Mouse (Mus musculus) kidney, postnatal 14 days (tissue): ENCODE results near the gene Glg1.
A peak's percentile ranks its signal among the peaks of the same experiment; 100 is the strongest.
"Not testable (repeated sequence)": the region's sequence is repeated elsewhere in the genome, so short reads cannot be mapped to it uniquely, and the experiment has no call there.

Experiments used
- DNase-seq: peaks from one replicate; pipeline ENCODE4 v3.0.0; 2022; ENCODE audit warnings: mixed read lengths

The Glg1 gene

DNA sequence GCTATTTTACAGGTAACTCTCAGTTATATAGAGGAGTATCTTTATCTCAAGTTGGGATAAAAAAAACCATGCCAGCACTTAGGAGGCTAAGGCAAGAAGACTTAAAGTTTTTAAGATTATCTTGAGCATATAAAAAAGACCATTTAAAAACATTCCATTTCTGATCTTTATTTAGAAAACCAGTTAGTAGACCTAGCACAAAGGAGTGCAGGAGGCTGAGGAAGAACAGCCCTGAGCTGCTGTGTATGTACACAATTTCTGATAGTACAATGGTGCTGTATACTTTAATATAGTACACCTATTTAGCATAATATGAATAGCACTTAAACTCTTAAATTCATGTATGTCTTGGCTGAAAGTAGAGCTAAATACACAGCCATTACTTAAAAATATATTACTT is 10.9 kb downstream of the Glg1 start:
- DNase-seq, result no peak

DNA sequence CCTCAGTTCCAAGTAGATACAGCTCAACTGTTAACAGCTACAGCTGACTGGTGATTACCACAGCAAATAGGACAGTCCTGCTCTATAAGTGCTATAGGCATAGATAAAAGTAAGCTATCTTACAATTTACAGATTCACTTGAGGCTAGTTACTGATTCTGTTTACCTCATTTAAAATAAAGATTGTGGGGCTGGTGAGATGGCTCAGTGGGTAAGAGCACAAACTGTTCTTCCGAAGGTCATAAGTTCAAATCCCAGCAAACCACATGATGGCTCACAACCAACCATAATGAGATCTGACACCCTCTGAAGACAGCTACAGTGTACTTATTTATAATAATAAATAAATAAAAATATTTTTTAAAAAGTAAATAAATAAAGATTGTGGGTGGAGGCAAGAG is 12.2 kb downstream of the Glg1 start:
- not testable (repeated sequence) for DNase-seq

GRCm38 (mm10) chr8:111246287-111246830 is 12.7 kb downstream of the Glg1 start:
- no peak for DNase-seq

DNA sequence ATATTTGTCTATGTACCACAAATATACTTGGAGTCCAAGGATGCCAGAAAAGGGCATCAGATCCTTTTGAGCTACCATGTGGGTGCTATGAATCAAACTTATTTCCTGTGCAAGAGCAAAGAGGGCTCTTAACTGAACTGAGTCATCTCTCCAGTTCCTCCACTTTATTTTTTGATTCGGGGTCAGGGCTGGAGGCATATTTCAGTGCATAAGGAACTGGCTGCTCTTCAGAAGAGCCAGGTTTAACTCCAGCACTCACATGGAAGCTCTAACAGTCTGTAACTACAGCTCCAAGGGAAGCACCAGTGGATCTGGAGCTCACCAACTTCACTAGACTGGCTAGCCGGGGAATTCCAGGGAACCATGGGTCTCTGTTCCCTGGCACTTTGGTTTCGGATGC is 21.7 kb downstream of the Glg1 start:
- no peak for DNase-seq

DNA sequence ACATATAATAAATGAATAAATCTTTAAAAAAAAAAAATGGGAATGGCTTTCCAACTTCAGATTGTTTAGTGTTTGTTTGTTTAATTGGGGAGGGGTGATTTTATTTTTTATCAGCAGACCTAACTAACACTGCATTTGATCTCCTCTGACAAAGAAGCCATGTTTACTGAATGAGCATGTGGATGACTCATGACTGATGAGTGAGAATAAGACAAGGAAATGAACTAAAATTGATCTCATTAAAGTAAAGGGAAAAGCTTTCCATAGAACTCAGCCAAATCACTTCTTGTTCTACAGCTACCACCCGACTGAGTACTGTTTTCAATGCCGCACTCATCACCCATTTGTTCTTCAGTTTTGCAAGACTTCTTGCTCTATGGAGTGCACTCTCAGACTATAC is 25.3 kb downstream of the Glg1 start:
- DNase-seq, result no peak

GRCm38 (mm10) chr8:111224153-111224552 is 34.9 kb downstream of the Glg1 start:
- peak; percentile 41 for DNase-seq

- no peak for DNase-seq
Observed at GRCm38 (mm10) chr8:111218107-111218506, 40.9 kb downstream of the Glg1 start.

DNA sequence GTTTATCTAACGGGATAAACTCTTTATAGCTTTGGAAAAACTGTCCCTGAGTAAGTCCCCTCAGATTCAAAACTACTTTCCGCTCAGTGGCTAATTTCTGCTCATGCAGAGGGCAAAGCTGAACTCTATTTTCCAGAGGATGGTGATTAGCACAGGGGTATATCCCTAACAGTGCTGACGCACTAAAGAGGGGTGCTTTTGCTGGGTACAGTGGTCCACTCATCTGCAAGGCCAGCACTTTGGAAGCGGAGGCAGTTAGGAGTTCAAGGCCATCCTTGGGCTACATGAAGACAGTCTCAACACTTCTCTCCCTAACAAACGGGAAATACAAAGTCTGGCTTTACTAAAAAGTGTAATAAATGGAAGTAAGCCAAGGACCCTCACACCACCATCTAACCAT is 45.6 kb downstream of the Glg1 start:
- no peak for DNase-seq

- no peak for DNase-seq
Observed at GRCm38 (mm10) chr8:111211180-111211579, 47.8 kb downstream of the Glg1 start.

- no peak for DNase-seq
Observed at GRCm38 (mm10) chr8:111209874-111210273, 49.1 kb downstream of the Glg1 start.

DNA sequence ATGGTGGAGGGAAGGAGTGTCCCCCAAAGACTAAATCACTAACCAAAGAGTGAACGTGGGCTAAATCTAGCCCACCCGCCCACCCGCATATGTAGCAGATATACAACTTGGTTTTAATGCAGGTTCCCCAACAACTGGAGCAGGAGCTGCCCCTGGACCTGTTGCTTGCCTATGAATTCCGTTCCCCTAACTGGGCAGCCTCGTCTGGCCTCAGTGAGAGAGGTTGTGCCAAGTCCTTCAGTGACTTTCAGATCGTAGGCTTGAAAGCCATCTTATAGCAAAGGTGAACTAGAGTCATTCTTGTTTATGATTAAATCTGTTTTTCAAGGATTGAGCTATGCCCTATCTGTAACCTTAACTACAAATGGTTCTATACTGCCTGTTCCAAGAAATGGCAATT is 52.7 kb downstream of the Glg1 start:
- peak; percentile 15 for DNase-seq

DNA sequence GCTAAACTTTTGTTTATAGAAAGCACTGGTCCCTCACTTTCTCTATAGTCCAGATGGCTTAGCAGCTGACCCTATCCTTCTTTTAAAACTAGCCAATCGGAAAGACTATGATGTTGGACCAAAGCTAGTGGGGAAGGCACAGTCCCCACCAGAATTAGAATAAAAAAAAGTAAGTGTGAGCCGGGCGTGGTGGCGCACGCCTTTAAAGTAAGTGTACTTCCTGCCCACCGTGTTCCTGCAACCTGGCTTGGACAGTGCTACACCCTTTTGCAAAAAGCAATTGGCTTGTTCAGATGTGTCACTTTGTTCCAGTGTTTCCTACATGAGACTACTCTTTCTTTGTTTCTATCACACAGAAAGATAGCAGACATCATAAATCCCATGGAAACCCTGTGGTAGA is 54.0 kb downstream of the Glg1 start:
- no peak for DNase-seq

- no peak for DNase-seq
Observed at GRCm38 (mm10) chr8:111203341-111203740, 55.7 kb downstream of the Glg1 start.

DNA sequence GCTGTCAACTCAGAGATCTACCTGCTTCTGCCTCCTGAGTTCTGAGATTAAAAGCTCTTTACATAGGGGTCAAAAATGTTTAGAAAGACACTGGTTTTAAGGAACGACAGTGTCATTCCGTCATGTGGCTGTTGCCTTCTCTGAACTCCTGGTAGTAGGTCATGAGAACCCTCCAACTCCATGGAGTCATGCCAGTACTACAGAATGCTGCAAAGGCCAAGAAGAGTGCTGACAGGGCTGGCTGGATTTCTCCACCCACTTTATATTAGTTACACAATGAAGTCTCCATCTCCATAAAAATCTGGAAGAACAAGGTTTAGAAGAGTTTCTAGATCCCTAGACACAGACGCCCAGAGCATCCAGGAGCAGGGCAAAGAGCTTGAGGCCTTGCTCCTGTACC is 61.0 kb downstream of the Glg1 start:
- DNase-seq, result no peak

DNA sequence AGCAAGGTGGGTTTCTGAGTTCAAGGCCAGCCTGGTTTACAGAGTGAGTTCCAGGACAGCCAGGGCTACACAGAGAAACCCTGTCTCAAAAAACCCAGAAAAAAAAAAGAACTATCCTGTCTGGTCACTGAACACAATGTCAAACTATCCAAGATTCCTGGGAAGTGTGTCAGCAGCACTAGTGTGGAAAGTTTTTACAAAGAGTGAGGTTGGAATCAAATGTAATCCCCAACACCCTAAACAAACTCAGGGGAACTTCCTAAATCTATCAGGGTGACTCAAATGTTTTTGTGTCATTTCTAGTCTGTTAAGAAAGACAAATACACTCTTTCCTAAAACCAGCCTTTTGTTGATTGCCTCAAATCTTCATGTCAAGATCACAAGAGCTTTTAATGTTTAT is 62.8 kb downstream of the Glg1 start:
- no peak for DNase-seq

DNA sequence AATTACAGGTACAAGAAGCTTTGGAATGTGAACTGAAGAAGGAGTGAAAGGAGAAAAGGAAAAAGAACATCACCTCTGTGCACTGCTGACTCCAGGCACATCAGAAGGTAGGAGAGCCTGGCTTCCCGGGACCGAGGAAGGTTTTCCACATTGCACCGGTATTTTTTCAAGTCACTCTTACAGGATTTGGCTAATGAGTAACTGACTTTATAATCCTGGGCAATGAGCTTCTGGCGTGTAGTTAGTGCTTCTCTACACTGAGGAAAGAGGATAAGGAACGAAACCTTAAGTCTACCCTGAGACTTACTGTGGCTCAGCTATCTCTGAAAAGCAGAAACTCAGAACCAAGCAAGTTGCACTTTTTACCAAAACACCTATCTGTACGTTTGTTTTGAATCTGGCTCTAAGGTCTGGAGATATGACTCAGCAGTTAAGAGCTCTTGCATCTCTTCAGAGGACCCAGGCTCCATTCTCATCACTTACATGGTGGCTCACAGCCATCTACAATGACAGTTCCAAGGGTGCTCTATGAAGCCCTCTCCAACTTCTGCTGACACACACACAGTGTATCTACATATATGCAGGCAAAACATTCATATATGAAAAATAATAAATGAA is 70.3 kb downstream of the Glg1 start:
- peak; percentile 37 for DNase-seq

- no peak for DNase-seq
Observed at GRCm38 (mm10) chr8:111187470-111187869, 71.5 kb downstream of the Glg1 start.

GRCm38 (mm10) chr8:111185472-111185947 is 73.5 kb downstream of the Glg1 start:
- DNase-seq, result peak; percentile 84

GRCm38 (mm10) chr8:111171661-111172060 is 87.4 kb downstream of the Glg1 start:
- DNase-seq, result no peak

GRCm38 (mm10) chr8:111157617-111158016 is 101.4 kb downstream of the Glg1 start:
- peak; percentile 63 for DNase-seq

- DNase-seq, result no peak
Observed at GRCm38 (mm10) chr8:111155721-111156436, 103.1 kb downstream of the Glg1 start.

DNA sequence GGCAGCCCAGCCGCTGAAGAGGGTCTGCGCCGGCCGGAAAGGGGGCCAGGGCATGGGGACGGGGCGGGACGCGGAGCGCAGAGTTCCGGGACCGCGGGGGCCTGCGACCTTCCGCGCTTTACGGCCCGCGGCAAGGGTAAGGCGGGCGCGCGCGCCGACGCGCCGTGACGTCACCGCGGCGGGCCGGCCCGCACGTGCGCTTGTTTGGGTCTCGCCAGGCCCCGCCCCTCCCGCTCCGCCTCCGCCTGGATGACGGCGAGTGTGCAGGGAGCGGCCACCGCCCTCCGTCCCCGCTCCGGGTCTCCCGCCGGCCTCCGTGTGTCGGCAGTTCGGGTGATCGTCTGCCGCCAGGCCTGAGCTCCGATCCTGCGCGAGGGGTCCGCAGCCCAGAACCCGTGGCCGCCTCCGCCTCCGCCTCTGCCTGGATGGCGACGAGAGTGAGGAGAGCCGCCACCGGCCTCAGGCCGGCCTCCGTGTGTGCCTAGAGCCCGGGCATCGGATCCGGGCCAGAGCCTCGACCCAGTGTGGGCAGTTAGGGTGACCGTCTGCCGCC is 113.5 kb downstream of the Glg1 start:
- DNase-seq, result peak; percentile 98

GRCm38 (mm10) chr8:111144901-111145459 is 114.0 kb downstream of the Glg1 start:
- not testable (repeated sequence) for DNase-seq

DNA sequence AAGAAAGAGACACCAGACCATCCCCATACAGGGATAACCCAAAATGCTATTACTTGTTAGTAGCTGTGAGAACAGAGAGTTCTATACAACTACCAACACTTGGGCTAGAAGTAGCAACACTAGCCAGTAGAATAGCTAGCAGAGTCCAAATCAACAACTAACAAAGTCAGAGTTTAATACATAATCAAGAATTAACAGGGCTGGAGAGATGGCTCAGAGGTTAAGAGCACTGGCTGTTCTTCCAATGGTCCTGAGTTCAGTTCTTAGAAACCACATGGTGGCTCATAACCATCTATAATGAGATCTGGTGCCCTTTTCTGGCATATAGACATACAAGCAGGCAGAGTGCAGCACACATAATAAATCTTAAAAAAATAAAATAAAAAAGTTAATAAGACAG is 116.5 kb downstream of the Glg1 start:
- no peak for DNase-seq
